Mouse (Mus musculus): ENCODE data around the gene Ric8a. TPM values are rescaled to one million over a fixed set of nuclear protein-coding genes. Genes with fewer than 3 reads are reported as not detected.

Gene Ric8a
- total and polyA plus RNA-seq, 2 experiments from 2014 or later, result 27.8 to 73.8 TPM

- no peak for TF ChIP-seq CTCF (IDR thresholded peaks at IDR 0.05; ENCODE audit: low read depth)
- TF ChIP-seq EP300 (IDR thresholded peaks at IDR 0.05; ENCODE audit: low read depth), result no peak
- DNase-seq (ENCODE audit: low spot score) (no peak), ATAC-seq (ENCODE audit: insufficient read depth, low read depth) (no peak)
- no peak overlapping the region for H3K9ac ChIP-seq (replicated peaks; ENCODE audit: low read depth, low read length)
- H3K4me1 ChIP-seq (ENCODE audit: control insufficient read depth, insufficient read depth), result 0 out of 2 replicates have a peak, but pooled peaks cover 5% of the 10 kb centered on the region
- no peaks in the 10 kb centered on the region for H3K9me3 ChIP-seq (replicated peaks; ENCODE audit: control insufficient read depth, low read length)
- no peak overlapping the region for H3K4me3 ChIP-seq (ENCODE audit: low read depth, low read length)
- H3K36me3 ChIP-seq (replicated peaks; ENCODE audit: control insufficient read depth, insufficient read depth, low read length), result peaks cover 70% of the 10 kb centered on the region
- no peak overlapping the region for H3K27ac ChIP-seq (ENCODE audit: low read depth)
- no peaks in the 10 kb centered on the region for H3K27me3 ChIP-seq (ENCODE audit: control insufficient read depth, insufficient read depth, low read length)
- H3K4me2 ChIP-seq (ENCODE audit: low read depth, low read length), result no peak overlapping the region
- WGBS, result 90% methylated on average over 3 of the region's 3 CpGs
Observed at GRCm38 (mm10) chr7:140894611-140895010, 37.9 kb downstream of the Ric8a start.

- TF ChIP-seq CTCF (IDR thresholded peaks at IDR 0.05; ENCODE audit: low read depth) (no peak), EP300 (IDR thresholded peaks at IDR 0.05; ENCODE audit: low read depth) (no peak)
- DNase-seq (ENCODE audit: low spot score) (no peak), ATAC-seq (ENCODE audit: insufficient read depth, low read depth) (no peak)
- Histone ChIP-seq H3K4me1 (ENCODE audit: control insufficient read depth, insufficient read depth) (peaks cover 15% of the 10 kb centered on the region), H3K27me3 (ENCODE audit: control insufficient read depth, insufficient read depth, low read length) (no peaks in the 10 kb centered on the region), H3K36me3 (replicated peaks; ENCODE audit: control insufficient read depth, insufficient read depth, low read length) (peaks cover 51% of the 10 kb centered on the region), H3K4me3 (ENCODE audit: low read depth, low read length) (no peak overlapping the region), H3K9me3 (replicated peaks; ENCODE audit: control insufficient read depth, low read length) (no peaks in the 10 kb centered on the region), H3K9ac (replicated peaks; ENCODE audit: low read depth, low read length) (no peak overlapping the region), H3K27ac (ENCODE audit: low read depth) (no peak overlapping the region), H3K4me2 (ENCODE audit: low read depth, low read length) (no peak overlapping the region)
- 87% methylated on average over 7 of the region's 7 CpGs for WGBS
Observed at GRCm38 (mm10) chr7:140897863-140898262, 41.1 kb downstream of the Ric8a start.

- no peaks in the 10 kb centered on the region for H3K9me3 ChIP-seq (replicated peaks; ENCODE audit: control insufficient read depth, low read length)
- peak overlapping the region; percentile 49 for H3K4me3 ChIP-seq (ENCODE audit: low read depth, low read length)
- H3K27me3 ChIP-seq (ENCODE audit: control insufficient read depth, insufficient read depth, low read length), result no peaks in the 10 kb centered on the region
- TF ChIP-seq EP300 (IDR thresholded peaks at IDR 0.05; ENCODE audit: low read depth) (no peak), CTCF (IDR thresholded peaks at IDR 0.05; ENCODE audit: low read depth) (no peak)
- WGBS, result 29% methylated on average over 3 of the region's 3 CpGs
- H3K9ac ChIP-seq (replicated peaks; ENCODE audit: low read depth, low read length), result peak overlapping the region; percentile 60; the same call in 1 of the 2 replicates
- ATAC-seq (ENCODE audit: insufficient read depth, low read depth) (no peak), DNase-seq (ENCODE audit: low spot score) (no peak)
- H3K4me1 ChIP-seq (ENCODE audit: control insufficient read depth, insufficient read depth), result peaks cover 15% of the 10 kb centered on the region
- peak overlapping the region; percentile 96 for H3K27ac ChIP-seq (ENCODE audit: low read depth)
- peak overlapping the region; percentile 64 for H3K4me2 ChIP-seq (ENCODE audit: low read depth, low read length)
- peaks cover 43% of the 10 kb centered on the region for H3K36me3 ChIP-seq (replicated peaks; ENCODE audit: control insufficient read depth, insufficient read depth, low read length)
Observed at GRCm38 (mm10) chr7:140899121-140899520, 42.4 kb downstream of the Ric8a start.

GRCm38 (mm10) chr7:140900220-140900619, 43.5 kb downstream of the Ric8a start, which contains the start of gene Cox8b:
Gene Cox8b (minus strand): TSS chr7:140900446.
- Histone ChIP-seq H3K27ac (ENCODE audit: low read depth) (peak within 1 kb of the TSS; percentile 96), H3K4me2 (ENCODE audit: low read depth, low read length) (peak within 1 kb of the TSS; percentile 64), H3K9ac (replicated peaks; ENCODE audit: low read depth, low read length) (peak within 1 kb of the TSS; percentile 60), H3K27me3 (ENCODE audit: control insufficient read depth, insufficient read depth, low read length) (no peaks in the 10 kb centered on the region), H3K4me1 (ENCODE audit: control insufficient read depth, insufficient read depth) (peaks cover 15% of the 10 kb centered on the region), H3K36me3 (replicated peaks; ENCODE audit: control insufficient read depth, insufficient read depth, low read length) (peaks cover 34% of the 10 kb centered on the region), H3K9me3 (replicated peaks; ENCODE audit: control insufficient read depth, low read length) (no peaks in the 10 kb centered on the region), H3K4me3 (ENCODE audit: low read depth, low read length) (peak within 1 kb of the TSS; percentile 49)
- WGBS, result 33% methylated on average over 10 of the region's 10 CpGs
- DNase-seq (ENCODE audit: low spot score) (peak; percentile 87), ATAC-seq (ENCODE audit: insufficient read depth, low read depth) (peak; percentile 87)
- TF ChIP-seq EP300 (IDR thresholded peaks at IDR 0.05; ENCODE audit: low read depth), result no peak; the same call in 1 of the 2 replicates

GRCm38 (mm10) chr7:140902036-140902875, 45.5 kb downstream of the Ric8a start:
- DNase-seq (ENCODE audit: low spot score), result no peak
- no peak for TF ChIP-seq CTCF (IDR thresholded peaks at IDR 0.05; ENCODE audit: low read depth)
- TF ChIP-seq EP300 (IDR thresholded peaks at IDR 0.05; ENCODE audit: low read depth), result no peak
- WGBS, result 81% methylated on average over 15 of the region's 15 CpGs

More at GRCm38 (mm10) chr7:140902036-140902875, 45.5 kb downstream of the Ric8a start:
- no peaks in the 10 kb centered on the region for H3K27me3 ChIP-seq (ENCODE audit: control insufficient read depth, insufficient read depth, low read length)
- H3K9ac ChIP-seq (replicated peaks; ENCODE audit: low read depth, low read length), result no peak overlapping the region
- peaks cover 15% of the 10 kb centered on the region for H3K4me1 ChIP-seq (ENCODE audit: control insufficient read depth, insufficient read depth)
- H3K9me3 ChIP-seq (replicated peaks; ENCODE audit: control insufficient read depth, low read length), result no peaks in the 10 kb centered on the region
- H3K4me3 ChIP-seq (ENCODE audit: low read depth, low read length), result no peak overlapping the region
- no peak overlapping the region for H3K4me2 ChIP-seq (ENCODE audit: low read depth, low read length)
- H3K36me3 ChIP-seq (replicated peaks; ENCODE audit: control insufficient read depth, insufficient read depth, low read length), result peaks cover 23% of the 10 kb centered on the region
- H3K27ac ChIP-seq (ENCODE audit: low read depth), result no peak overlapping the region
- ATAC-seq (ENCODE audit: insufficient read depth, low read depth), result no peak
